Mouse (Mus musculus) spleen, adult 2 months (tissue): ENCODE data around the gene Muc1. TPM values are rescaled to one million over a fixed set of nuclear protein-coding genes. Genes with fewer than 3 reads are reported as not detected.

ENCODE experiments used
- DNase-seq, 2 experiments: peaks; one replicate each; pipeline versions ENCODE4 v3.0.0 to v3.0.0-alpha.2; 2012 to 2021; ENCODE audit warnings: low spot score in 2 of 2, low read depth in 1 of 2
- H3K27ac ChIP-seq: fragments of 200-500 bp; 2 replicates; pipeline ENCODE4 v1.5.1; 2012; ENCODE audit warnings: low read length, inconsistent platforms; ENCODE audit not compliant: insufficient read depth
- H3K27me3 ChIP-seq: fragments of 200-500 bp; 2 replicates; pipeline ENCODE4 v1.6.1; 2012; ENCODE audit warnings: mild to moderate bottlenecking, moderate library complexity, low read length, inconsistent platforms; ENCODE audit not compliant: control insufficient read depth, insufficient read depth
- H3K36me3 ChIP-seq: fragments of 200-500 bp; 2 replicates; pipeline ENCODE4 v1.6.1; 2012; ENCODE audit warnings: mild to moderate bottlenecking, low read length, inconsistent platforms; ENCODE audit not compliant: control insufficient read depth, insufficient read depth
- H3K4me1 ChIP-seq: fragments of 200-500 bp; 2 replicates; pipeline ENCODE4 v1.6.1; 2011; ENCODE audit warnings: inconsistent platforms; ENCODE audit not compliant: control insufficient read depth, insufficient read depth, insufficient read length
- H3K4me3 ChIP-seq: fragments of 200-500 bp; 2 replicates; pipeline ENCODE4 v1.5.1; 2011; ENCODE audit warnings: mild to moderate bottlenecking, inconsistent platforms; ENCODE audit not compliant: insufficient read depth, insufficient read length; ENCODE audit errors: extremely low read depth
- CTCF ChIP-seq: fragments of 200-500 bp; IDR thresholded peaks from 2 replicates; pipeline ENCODE4 v1.5.1; 2011; ENCODE audit warnings: mild to moderate bottlenecking, inconsistent platforms; ENCODE audit not compliant: insufficient read depth, insufficient read length, insufficient replicate concordance; ENCODE audit errors: extremely low read depth
- POLR2A ChIP-seq: fragments of 200-500 bp; IDR thresholded peaks from 2 replicates; pipeline ENCODE4 v1.6.1; 2011; ENCODE audit warnings: low read depth, low read length, inconsistent platforms
- WGBS: fragments of 180-500 bp; shearing (Covaris S2); methylation state at CpG from one replicate; pipeline ENCODE4 v1.1.7; 2018; 5-methylcytosine and 5-hydroxymethylcytosine counted together
- polyA plus RNA-seq: library from polyadenylated mRNA; depleted of rRNA; stranded (reverse); fragments of >200 nt; gene quantifications from 2 replicates; pipeline ENCODE4 v1.2.3, GENCODE M21; 2012

Muc1 gene
- polyA plus RNA-seq, 1 experiment = 17.4 TPM

- peaks cover 28% of the 10 kb centered on the region for H3K4me1 ChIP-seq
- no peak for DNase-seq
These were observed 3.8 kb downstream of the Muc1 start for GRCm38 (mm10) chr3:89232614-89233013.

GRCm38 (mm10) chr3:89233562-89234110 is 4.8 kb downstream of the Muc1 start:
- Histone ChIP-seq H3K27me3 (no peaks in the 10 kb centered on the region), H3K4me1 (peaks cover 28% of the 10 kb centered on the region), H3K36me3 (no peaks in the 10 kb centered on the region), H3K4me3 (no peak overlapping the region), H3K27ac (peak overlapping the region; percentile 59)
- WGBS = 13% methylated on average over 14 of the region's 14 CpGs
- peak in 1 of 2 experiments; percentile 50 for DNase-seq
- TF ChIP-seq CTCF = no peak
- no peak for TF ChIP-seq POLR2A

More at GRCm38 (mm10) chr3:89232614-89233013, 3.8 kb downstream of the Muc1 start:
- Histone ChIP-seq H3K4me3 (no peak overlapping the region), H3K27ac (no peak overlapping the region), H3K36me3 (no peaks in the 10 kb centered on the region), H3K27me3 (no peaks in the 10 kb centered on the region)
- TF ChIP-seq POLR2A (no peak), CTCF (no peak)
- 95% methylated on average over 6 of the region's 6 CpGs for WGBS

GRCm38 (mm10) chr3:89236516-89236915 is 7.7 kb downstream of the Muc1 start:
- TF ChIP-seq CTCF (no peak), POLR2A (no peak)
- Histone ChIP-seq H3K4me1 (peaks cover 25% of the 10 kb centered on the region), H3K36me3 (no peaks in the 10 kb centered on the region), H3K27ac (no peak overlapping the region), H3K27me3 (no peaks in the 10 kb centered on the region), H3K4me3 (no peak overlapping the region)
- no peak for DNase-seq
- 95% methylated on average over 10 of the region's 10 CpGs for WGBS

- Histone ChIP-seq H3K4me3 (no peak overlapping the region), H3K36me3 (no peaks in the 10 kb centered on the region), H3K4me1 (peaks cover 21% of the 10 kb centered on the region), H3K27ac (no peak overlapping the region), H3K27me3 (no peaks in the 10 kb centered on the region)
- 89% methylated on average over 21 of the region's 21 CpGs for WGBS
- TF ChIP-seq POLR2A = no peak
- TF ChIP-seq CTCF = no peak
- DNase-seq = no peak
These were observed 8.8 kb downstream of the Muc1 start for GRCm38 (mm10) chr3:89237682-89238081.

GRCm38 (mm10) chr3:89238494-89238893 is 9.6 kb downstream of the Muc1 start:
- H3K36me3 ChIP-seq = no peaks in the 10 kb centered on the region
- 75% methylated on average over 5 of the region's 12 CpGs for WGBS
- TF ChIP-seq POLR2A = no peak
- no peak for TF ChIP-seq CTCF
- no peaks in the 10 kb centered on the region for H3K27me3 ChIP-seq
- DNase-seq = no peak
- peaks cover 17% of the 10 kb centered on the region for H3K4me1 ChIP-seq
- no peak overlapping the region for H3K4me3 ChIP-seq
- H3K27ac ChIP-seq = no peak overlapping the region

- Histone ChIP-seq H3K27ac (no peak overlapping the region), H3K27me3 (no peaks in the 10 kb centered on the region), H3K36me3 (no peaks in the 10 kb centered on the region), H3K4me3 (no peak overlapping the region), H3K4me1 (peaks cover 21% of the 10 kb centered on the region; the same call in 1 of the 2 replicates)
- DNase-seq = peak in 1 of 2 experiments; percentile 69
- WGBS = 67% methylated on average over 9 of the region's 9 CpGs
- TF ChIP-seq CTCF (peak; percentile 46; the same call in 1 of the 2 replicates), POLR2A (no peak)
These were observed 13.6 kb downstream of the Muc1 start for GRCm38 (mm10) chr3:89242331-89242895.

- Histone ChIP-seq H3K36me3 (no peaks in the 10 kb centered on the region), H3K27me3 (no peaks in the 10 kb centered on the region), H3K4me3 (no peak overlapping the region), H3K4me1 (peaks cover 23% of the 10 kb centered on the region; the same call in 1 of the 2 replicates), H3K27ac (no peak overlapping the region)
- TF ChIP-seq CTCF (peak; percentile 64; the same call in 1 of the 2 replicates), POLR2A (no peak)
- peak in 1 of 2 experiments; percentile 78 for DNase-seq
- 18% methylated on average over 14 of the region's 14 CpGs for WGBS
These were observed 14.8 kb downstream of the Muc1 start for GRCm38 (mm10) chr3:89243609-89244008.
